Mouse (Mus musculus) retina, embryonic 14.5 days (tissue): ENCODE results near the gene Xpa.

ENCODE experiments used
- DNase-seq: peaks from one replicate; pipeline ENCODE4 v3.0.0-alpha.2; 2015; ENCODE audit warnings: low spot score

Xpa gene

DNA sequence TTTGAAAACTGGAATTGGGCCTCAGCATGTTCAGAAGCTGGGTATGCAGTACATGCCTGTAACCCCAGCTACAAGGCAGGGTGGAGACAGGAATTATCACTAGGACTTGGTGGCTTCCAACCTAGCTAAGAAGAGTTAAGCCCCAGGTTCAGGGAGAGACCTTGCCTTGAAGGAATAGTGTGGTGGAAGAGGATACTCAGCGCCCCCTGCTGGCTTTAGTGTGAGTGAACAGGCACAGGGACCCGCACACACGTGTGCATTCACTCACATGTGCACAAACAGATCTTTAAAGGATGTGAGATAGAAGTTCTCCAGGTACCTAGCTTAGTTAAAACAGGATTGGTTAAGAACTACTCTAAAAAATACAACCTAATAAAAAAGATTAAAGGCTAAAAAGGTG, 51.8 kb downstream of the Xpa start:
- DNase-seq: peak; percentile 23

GRCm38 (mm10) chr4:46138287-46139222, 57.6 kb downstream of the Xpa start, which contains the start of the genes Ncbp1 and Tstd2:
Gene Ncbp1, plus strand, starts transcription at chr4:46138613.
Gene Tstd2, minus strand, starts transcription at chr4:46138694.
- peak; percentile 93 for DNase-seq

DNA sequence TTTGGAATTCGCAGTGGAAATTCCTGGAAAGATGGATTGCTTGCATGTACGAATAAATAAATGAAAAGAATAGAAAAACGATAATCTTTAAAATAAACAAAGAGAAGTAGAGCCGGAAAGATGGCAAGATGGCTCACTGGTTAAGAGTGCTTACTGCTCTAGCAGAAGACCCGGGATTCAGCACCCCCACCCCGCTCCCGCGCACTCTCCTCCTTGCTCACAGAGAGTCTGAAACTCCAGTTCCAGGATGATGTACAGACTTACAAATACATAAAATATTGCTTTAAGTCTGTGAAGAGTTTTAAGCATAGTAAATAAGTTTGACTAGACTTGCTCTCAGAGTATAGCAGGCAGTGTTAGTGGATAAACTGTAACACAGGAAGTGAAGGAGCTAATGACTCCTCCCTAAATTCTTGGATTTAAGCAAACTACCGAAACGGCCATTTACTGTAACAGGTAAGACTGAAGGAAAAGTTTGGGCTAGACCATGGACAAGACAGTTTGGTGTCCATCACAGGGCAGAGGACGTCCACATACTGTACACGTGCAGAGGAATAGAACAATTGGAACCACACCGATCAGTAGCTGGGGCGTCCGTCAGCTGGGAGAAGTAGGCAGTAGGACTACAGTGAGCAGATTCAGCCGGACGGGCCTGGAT, 58.4 kb downstream of the Xpa start:
- no peak for DNase-seq

GRCm38 (mm10) chr4:46131791-46132190, 64.3 kb downstream of the Xpa start:
- DNase-seq: no peak

- peak; percentile 71 for DNase-seq
Measured at GRCm38 (mm10) chr4:46130221-46130620, 65.9 kb downstream of the Xpa start.

DNA sequence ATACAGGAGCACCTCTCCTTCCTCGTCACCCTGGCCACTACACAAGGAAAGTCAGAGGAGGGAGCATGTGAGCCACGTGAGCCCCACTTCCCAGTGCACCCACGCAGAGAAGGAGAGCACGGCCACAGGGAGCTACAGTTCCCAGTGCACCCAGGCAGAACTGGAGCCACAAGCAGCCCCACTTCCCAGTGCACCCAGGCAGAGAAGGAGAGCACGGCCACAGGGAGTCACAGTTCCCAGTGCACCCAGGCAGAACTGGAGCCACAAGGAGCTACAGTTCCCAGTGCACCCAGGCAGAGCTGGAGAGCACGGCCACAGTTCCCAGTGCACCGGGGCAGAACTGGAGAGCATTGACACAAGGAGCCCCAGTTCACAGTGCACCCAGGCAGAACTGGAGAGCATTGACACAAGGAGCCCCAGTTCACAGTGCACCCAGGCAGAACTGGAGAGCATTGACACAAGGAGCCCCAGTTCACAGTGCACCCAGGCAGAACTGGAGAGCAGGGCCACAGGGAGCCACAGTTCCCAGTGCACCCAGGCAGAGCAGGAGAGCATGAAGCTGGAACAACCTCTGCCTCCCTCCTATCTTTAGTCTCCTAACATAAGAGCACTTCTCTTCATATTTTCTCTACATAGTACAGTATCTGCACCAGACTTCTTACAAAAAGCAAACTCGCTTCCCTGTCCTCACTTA, 66.7 kb downstream of the Xpa start:
- DNase-seq: no peak

GRCm38 (mm10) chr4:46126541-46126940, 69.6 kb downstream of the Xpa start:
- peak; percentile 87 for DNase-seq

DNA sequence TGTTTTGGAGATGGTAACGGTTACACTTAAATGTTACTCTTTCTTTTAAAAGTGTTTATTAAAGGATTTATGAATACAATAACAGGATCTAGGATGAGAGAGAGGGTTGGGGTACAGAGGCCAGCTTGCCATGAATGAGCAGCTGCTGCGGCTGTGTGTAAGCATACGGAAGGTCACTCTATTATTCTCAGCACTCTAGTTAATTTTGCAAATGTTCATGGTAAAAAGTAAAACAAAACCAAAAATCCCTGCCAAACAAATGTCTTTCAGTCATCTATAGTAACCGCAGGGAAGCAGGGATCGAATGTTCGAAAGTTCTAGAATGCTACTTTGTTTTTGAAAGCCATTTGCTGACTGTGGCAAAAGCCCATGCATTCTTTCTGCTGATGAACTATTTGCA, 72.8 kb downstream of the Xpa start:
- DNase-seq: no peak

- DNase-seq: no peak
Measured at GRCm38 (mm10) chr4:46120767-46121166, 75.3 kb downstream of the Xpa start.

DNA sequence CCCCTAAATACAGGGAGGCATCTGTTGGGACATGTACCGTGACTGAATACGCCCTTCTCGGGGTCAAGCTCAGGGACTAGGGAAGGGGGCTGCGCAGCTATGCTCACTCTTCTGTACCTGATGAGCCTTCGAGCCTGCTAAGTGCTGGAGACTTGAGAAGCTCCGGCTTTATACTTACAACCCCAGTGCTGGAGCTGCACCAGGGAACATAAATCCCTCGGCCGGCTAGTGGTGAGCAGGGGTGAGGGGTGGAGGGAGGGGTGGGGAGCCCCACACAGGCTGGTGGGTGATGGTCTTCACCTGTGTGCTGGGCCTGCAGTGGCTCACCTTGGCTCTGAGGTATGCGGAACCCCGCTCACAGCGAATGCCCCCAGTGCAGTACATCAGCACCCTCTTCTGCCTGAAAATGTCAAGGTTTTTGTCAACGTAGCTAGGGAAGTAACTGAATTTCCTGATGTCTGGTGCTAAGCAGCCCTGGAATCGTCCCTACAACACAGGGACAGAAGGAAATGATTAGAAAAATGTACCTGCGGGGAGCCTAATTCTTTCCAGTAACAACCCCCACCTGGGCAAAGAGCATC, 76.5 kb downstream of the Xpa start:
- no peak for DNase-seq

DNA sequence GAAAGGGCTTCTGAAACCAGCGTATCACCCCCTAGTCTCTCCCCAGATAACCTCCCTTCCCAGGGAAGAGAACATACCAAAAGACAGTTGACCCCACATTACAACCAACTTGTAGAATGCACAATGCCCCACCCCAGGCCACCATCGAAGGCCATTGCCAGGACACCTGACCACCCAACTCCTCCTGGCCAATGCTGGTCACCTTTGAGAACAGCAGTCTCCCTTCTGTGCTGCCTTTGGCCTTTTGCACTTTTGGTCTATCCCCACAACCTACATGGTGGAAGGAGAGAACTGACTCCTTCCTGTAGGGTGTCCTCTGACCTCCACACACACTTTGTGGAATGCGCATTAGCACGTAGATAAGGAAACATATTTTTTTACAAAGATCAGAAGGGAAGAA, 78.6 kb downstream of the Xpa start:
- no peak for DNase-seq

- no peak for DNase-seq
Measured at GRCm38 (mm10) chr4:46116544-46117175, 79.5 kb downstream of the Xpa start.

DNA sequence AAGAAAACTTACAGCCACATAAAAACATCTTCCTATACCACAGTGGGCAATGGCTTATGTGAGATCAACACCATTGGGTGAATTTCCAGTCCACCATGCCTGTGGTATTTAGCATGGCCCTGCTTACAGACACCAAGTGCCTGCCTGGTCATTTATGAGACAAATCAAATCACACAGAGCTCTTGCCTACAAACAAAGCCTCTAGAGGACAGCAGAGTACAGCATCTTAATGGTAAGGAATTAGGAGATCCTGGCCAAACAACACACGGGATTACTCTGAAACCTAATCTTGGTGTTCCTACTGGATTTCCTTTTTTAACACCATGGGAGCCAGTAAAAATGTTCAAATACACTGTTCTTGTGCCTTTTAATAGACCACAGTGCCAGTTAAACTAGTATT, 80.8 kb downstream of the Xpa start:
- DNase-seq: no peak

DNA sequence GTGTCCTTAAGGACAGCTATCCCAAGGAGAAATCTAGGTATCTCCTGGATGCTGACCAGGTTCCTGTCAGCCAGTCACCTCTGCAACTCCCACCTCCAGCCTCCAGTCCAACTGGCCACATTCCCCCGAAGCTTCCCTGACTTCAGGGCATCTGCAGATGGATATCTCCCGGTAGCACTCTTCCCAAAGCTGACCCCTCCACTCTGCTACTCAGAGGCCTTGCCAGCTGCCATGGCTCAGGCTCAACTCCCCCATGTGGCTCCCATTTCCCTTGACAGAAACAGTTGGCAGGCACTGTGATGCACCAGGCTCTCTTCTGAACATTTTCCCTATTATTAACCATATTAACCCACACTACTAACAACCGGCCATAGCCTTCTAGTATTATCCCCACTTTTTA, 84.8 kb downstream of the Xpa start:
- no peak for DNase-seq

DNA sequence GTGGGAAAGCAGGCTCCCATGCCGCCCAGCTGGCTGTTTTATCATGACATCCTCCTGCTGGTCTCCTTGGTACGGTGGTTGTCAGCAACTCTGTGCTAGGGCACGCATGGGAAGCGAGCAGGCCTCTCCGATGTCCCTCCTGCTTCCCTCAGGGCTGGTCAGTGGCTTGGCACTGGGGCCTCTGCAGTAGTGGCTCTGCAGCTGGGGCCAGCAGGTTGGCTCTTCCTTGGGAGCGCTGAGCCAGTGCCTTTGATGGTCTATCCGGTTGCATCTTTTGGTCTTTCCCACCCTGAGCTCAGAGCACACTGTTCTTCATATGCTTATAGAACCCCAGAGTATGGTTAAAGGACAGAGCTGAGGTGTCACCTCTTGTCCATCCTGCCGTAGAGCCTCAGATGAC, 86.0 kb downstream of the Xpa start:
- DNase-seq: no peak
